Mouse (Mus musculus) embryonic facial prominence, embryonic 12.5 days (tissue): ENCODE data around the gene Iqschfp. TPM values are rescaled to one million over a fixed set of nuclear protein-coding genes. Genes with fewer than 3 reads are reported as not detected.

Experiments
- ATAC-seq: fragments of 200-750 bp; cut with Nextera tagmentation; 2 replicates; pipeline ENCODE4 v1.8.0; 2017; ENCODE audit not compliant: insufficient number of reproducible peaks, insufficient read depth, low FRiP score, low TSS enrichment
- H3K27ac ChIP-seq: fragments of 300-500 bp; sonication (generic); 2 replicates; pipeline ENCODE4 v1.5.1; 2016; ENCODE audit warnings: mild to moderate bottlenecking
- H3K27me3 ChIP-seq: fragments of 300-500 bp; sonication (generic); 2 replicates; pipeline ENCODE4 v1.6.1; 2016; ENCODE audit warnings: mild to moderate bottlenecking, moderate library complexity
- H3K36me3 ChIP-seq: fragments of 300-500 bp; sonication (generic); 2 replicates; pipeline ENCODE4 v1.6.1; 2016; ENCODE audit warnings: mild to moderate bottlenecking
- H3K4me1 ChIP-seq: fragments of 300-500 bp; sonication (generic); 2 replicates; pipeline ENCODE4 v1.6.1; 2016
- H3K4me2 ChIP-seq: fragments of 300-500 bp; sonication (generic); replicated peaks from 2 replicates; pipeline ENCODE4 v1.6.1; 2016; ENCODE audit warnings: mild to moderate bottlenecking, moderate library complexity
- H3K4me3 ChIP-seq: fragments of 300-500 bp; sonication (generic); 2 replicates; pipeline ENCODE4 v1.5.1; 2016; ENCODE audit warnings: mild to moderate bottlenecking
- H3K9ac ChIP-seq: fragments of 300-500 bp; sonication (generic); 2 replicates; pipeline ENCODE4 v1.6.1; 2016; ENCODE audit warnings: mild to moderate bottlenecking, moderate library complexity
- H3K9me3 ChIP-seq: fragments of 300-500 bp; sonication (generic); 2 replicates; pipeline ENCODE4 v1.6.1; 2016; ENCODE audit warnings: mild to moderate bottlenecking, moderate library complexity
- whole genome bisulfite sequencing: fragments of 180-500 bp; shearing (Covaris S2); methylation state at CpG from one replicate; pipeline ENCODE4 v1.1.7; 2016; 5-methylcytosine and 5-hydroxymethylcytosine counted together
- polyA plus RNA-seq: library from polyadenylated mRNA; unstranded; fragments of >200 nt; fragmentation: Nextera tagmentation; extraction: Ambion mirVana; gene quantifications from 2 replicates; pipeline ENCODE4 v1.2.1, GENCODE M21; 2016

The Iqschfp gene
- polyA plus RNA-seq, 1 experiment from 2014 or later = 0.13 TPM

DNA sequence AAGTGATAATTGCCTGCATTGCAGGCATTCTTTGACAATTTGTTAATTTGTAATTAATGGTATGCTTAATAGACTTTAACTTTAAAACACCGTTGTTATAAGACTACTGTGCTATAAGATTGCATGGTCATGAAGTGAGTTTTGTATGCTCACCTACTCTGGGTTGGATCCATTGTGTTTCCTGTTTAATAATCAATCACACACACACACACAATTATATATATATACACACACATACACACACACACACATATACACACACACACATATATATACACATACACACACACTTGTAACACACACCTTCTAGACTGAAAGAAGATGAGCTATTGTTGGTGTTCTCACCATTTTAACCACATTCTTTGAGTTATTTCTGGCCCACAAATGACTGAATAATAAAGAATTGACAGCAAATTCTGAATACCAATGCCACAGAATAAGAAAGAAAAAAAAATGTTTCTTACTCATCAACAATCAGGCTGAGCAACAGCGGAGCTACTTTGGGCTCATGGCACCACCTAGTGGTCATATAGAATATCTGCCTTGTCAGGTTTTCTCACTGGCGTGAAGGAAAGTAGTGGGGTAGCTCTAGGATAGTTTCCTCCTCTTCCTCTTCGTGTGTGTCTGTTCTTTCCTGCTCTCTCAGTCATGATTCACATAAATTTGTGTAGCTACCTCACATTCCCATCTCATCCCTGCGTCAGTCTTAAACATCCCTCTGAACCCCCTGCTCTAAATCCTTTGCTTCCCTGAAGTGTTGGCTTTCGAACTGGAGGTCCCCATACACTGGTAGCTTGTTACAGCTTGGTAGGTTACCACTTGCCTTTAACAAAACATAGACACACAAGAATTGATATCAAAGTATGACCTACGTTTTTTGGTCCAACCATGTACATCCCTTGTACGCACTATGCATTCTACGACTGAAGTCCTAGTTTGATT, 153.7 kb downstream of the Iqschfp start:
- Histone ChIP-seq H3K4me2 (no peak overlapping the region), H3K4me3 (no peak overlapping the region), H3K4me1 (no peaks in the 10 kb centered on the region), H3K9ac (no peak overlapping the region), H3K9me3 (no peaks in the 10 kb centered on the region), H3K27me3 (no peaks in the 10 kb centered on the region), H3K36me3 (no peaks in the 10 kb centered on the region), H3K27ac (no peak overlapping the region)
- no peak for ATAC-seq
- 49% methylated on average over 9 of the region's 9 CpGs for whole genome bisulfite sequencing

DNA sequence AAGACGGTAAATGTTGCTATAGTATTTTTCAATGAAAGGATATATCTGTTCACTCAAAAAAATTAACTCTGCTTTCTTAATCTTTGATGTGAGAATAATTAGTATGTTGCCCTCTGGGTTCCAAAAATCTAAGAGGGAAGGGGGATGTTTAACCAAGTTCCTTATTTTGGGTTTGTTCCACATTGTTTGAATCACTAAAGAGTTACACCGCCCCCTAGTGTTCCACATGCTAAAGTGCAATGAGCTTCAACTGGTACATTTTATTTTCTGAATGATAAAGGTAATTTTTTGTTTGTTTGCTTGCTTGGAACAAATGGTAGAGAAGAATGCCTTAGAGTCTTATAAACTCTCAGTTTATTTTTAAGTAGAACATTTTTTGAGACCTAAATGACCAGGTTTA, 161.5 kb downstream of the Iqschfp start:
- no peak for ATAC-seq
- no peaks in the 10 kb centered on the region for H3K27me3 ChIP-seq
- no peaks in the 10 kb centered on the region for H3K9me3 ChIP-seq
- 47% methylated on average over 2 of the region's 2 CpGs for WGBS
- no peaks in the 10 kb centered on the region for H3K36me3 ChIP-seq
- no peak overlapping the region for H3K9ac ChIP-seq
- no peak overlapping the region for H3K4me3 ChIP-seq
- no peak overlapping the region for H3K4me2 ChIP-seq
- H3K27ac ChIP-seq = no peak overlapping the region
- no peaks in the 10 kb centered on the region for H3K4me1 ChIP-seq

DNA sequence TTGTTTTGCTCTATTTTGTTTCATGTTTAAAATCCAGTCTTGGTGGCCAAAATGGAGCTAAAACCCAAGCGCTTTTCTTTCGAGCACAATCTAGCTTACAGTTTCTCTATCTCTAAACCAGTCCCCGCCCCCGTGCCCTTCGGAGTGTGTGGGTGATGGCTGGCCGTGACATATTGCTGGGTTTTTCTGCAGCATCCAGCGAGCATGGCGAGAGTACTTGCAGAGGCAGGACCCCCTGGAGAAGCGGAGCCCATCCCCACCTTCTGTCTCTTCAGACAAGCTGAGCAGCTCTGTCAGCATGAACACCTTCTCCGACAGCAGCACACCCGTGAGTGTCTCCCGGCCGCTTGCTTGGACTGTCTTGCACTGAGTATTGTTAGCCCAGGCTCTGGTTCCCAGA, 163.0 kb downstream of the Iqschfp start:
- no peak overlapping the region for H3K4me2 ChIP-seq
- 67% methylated on average over 13 of the region's 13 CpGs for WGBS
- ATAC-seq = no peak
- H3K9ac ChIP-seq = no peak overlapping the region
- no peak overlapping the region for H3K4me3 ChIP-seq
- H3K27ac ChIP-seq = no peak overlapping the region
- H3K36me3 ChIP-seq = no peaks in the 10 kb centered on the region
- H3K4me1 ChIP-seq = no peaks in the 10 kb centered on the region
- no peaks in the 10 kb centered on the region for H3K27me3 ChIP-seq
- H3K9me3 ChIP-seq = no peaks in the 10 kb centered on the region

DNA sequence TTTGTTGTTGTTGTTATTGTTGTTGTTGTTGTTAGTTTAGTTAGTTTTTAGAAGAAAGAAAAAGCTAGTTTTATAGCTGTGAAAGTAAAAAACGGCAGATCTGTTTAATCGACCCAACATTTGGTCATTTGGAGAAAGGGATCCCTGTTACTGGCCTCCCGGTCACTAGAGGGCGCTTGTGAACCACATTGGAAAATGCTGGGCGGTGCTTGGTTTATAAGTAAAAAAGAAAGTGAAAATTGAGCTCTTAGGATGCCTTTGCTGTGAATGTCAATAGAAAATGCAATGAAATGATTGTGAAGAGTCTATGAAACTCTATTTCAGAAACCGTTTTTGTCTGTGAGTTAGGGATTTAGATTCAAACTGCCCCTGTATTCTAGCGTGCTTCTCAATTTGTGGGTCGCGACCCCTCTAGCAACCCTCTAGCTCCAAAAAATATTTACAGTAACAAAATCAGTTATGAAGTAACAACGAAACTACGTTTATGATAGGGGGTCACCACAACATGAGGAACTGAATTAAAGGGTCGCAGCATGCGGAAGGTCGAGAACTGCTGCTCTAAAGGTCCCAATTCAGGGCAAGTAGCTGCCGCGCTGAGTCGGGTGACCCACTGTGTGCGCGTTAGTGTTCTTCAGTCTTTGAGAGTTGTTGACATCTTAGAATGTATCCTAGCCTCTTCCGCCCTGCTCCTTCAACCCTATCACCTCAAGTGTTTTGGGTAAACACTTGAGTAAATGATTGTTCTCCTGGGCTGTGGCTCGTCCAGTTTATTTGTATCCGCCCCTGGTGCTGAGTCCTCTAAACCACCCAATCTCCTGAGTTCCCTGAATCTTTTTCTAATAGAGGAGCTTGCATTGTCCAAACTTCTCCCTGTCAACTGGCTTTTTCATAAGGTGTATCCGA, 164.6 kb downstream of the Iqschfp start:
- WGBS = 51% methylated on average over 23 of the region's 23 CpGs
- no peaks in the 10 kb centered on the region for H3K27me3 ChIP-seq
- H3K4me2 ChIP-seq = peak overlapping the region; percentile 34

DNA sequence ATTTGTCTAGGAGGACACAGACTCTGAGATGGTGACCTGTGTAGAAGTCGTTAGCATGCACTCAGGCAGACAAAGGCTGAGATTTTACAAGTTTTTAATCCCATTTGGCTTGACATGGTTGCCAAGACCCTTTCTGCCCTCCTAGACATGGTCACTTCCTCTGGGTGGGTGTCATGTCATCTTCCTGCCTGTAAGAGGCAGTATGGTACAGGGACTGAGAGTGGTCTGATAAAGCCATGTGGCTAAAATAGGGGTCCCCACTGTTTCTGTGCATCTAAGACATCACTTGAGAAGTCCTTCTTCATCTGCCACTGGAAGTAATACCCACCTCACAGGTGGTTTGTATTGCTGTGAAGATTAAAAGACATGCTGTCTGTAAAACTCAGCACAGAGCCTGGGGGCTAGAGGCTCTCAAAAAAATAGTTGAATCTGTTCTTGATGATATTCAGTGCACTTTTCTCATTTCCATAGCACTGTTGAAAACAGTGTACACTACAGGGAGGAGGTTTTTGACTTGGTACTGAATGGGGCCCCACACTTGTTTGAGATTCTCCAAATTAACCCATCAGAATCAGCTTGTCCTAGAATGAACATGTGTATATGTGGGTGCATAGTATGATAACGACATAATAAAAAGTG, 167.2 kb downstream of the Iqschfp start:
- H3K4me2 ChIP-seq = no peak overlapping the region

More for the DNA sequence above, 164.6 kb downstream of the Iqschfp start:
- ATAC-seq = no peak
- Histone ChIP-seq H3K9me3 (no peaks in the 10 kb centered on the region), H3K4me3 (peak overlapping the region; percentile 14), H3K36me3 (no peaks in the 10 kb centered on the region), H3K9ac (no peak overlapping the region), H3K4me1 (no peaks in the 10 kb centered on the region), H3K27ac (no peak overlapping the region)

DNA sequence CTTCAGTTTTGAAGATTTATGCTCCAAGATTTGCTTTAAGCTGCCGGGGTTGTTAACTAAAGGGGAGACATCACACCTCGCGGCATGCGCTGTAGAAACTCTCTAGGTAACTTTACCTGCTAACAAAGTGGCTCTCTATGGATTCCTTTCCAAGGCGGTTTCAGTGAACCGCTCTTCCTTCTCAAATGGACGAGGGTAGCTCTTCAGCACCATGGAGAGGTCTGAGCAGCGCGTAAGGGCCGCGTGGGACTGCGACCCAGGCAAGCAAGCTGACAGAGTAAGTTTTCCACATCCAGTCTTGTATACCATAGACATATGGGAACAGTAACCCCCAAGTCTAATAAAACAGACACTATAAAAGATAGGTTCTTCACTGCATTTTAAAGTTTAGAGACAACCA, 172.7 kb downstream of the Iqschfp start, which contains the start of gene Schip1:
Schip1 (plus strand) TSS at position 72 of the 400 bp plus-strand sequence.
- Histone ChIP-seq H3K27me3 (0 out of 2 replicates have a peak, but pooled peaks cover 2% of the 10 kb centered on the region), H3K9me3 (no peaks in the 10 kb centered on the region), H3K36me3 (no peaks in the 10 kb centered on the region), H3K4me3 (no peak within 1 kb of the TSS), H3K9ac (no peak within 1 kb of the TSS), H3K4me1 (no peaks in the 10 kb centered on the region), H3K27ac (no peak within 1 kb of the TSS), H3K4me2 (no peak within 1 kb of the TSS)
- WGBS = 28% methylated on average over 12 of the region's 12 CpGs
- no peak for ATAC-seq

More for the DNA sequence above, 167.2 kb downstream of the Iqschfp start:
- H3K27me3 ChIP-seq = 0 out of 2 replicates have a peak, but pooled peaks cover 2% of the 10 kb centered on the region
- ATAC-seq = no peak
- no peak overlapping the region for H3K9ac ChIP-seq
- no peaks in the 10 kb centered on the region for H3K36me3 ChIP-seq
- no peak overlapping the region for H3K4me3 ChIP-seq
- no peaks in the 10 kb centered on the region for H3K4me1 ChIP-seq
- 44% methylated on average over 2 of the region's 2 CpGs for WGBS
- H3K27ac ChIP-seq = no peak overlapping the region
- H3K9me3 ChIP-seq = no peaks in the 10 kb centered on the region

DNA sequence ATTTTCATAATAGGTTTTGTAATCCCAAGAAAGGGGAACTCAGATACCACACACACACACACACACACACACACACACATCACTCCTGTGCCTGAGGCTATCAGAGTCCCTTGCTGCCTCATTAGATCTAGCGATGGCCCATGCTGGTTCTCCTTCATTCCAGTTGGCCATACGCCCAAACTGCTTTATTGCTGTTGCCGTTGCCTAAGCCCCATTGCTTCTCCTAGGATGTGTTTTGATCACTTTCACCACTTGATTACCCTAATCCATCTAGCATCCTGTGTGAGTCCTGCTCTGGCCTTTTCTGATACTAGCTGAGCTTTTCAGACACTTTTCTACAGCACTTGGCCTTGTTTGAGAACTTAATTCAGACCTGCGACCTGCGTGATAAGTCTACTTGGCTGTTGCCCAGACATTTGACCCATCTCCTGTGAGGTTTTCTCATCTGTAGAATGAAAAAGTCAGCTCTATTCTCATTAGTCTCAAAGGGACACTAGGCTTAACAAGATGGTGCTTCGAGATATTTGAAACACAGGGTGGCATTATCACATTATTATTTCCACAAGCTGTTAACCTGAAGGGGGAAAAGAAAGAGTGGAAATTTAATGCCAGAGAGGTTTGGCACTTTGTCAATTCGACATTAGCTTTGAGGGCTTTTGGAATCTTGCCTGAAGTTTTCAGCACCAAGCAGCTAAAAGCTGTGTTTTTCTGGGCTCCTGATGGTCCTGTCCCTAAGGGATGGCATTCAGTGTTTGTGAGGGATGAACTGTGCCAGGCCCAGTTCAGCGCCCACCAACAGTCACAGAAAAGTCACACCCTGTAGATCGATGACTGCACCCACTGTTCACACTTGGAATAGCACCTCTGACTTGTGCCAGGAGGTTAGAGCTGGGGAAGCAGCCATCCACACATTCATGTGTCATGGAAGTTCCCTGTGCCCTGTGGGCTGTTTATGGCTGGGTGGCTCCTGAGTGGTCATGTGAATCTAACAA, 179.7 kb downstream of the Iqschfp start:
- Histone ChIP-seq H3K36me3 (no peaks in the 10 kb centered on the region), H3K4me3 (no peak overlapping the region), H3K4me1 (no peaks in the 10 kb centered on the region), H3K27me3 (no peaks in the 10 kb centered on the region), H3K9ac (no peak overlapping the region), H3K4me2 (no peak overlapping the region), H3K27ac (no peak overlapping the region), H3K9me3 (no peaks in the 10 kb centered on the region)
- ATAC-seq = no peak
- 81% methylated on average over 9 of the region's 9 CpGs for WGBS

DNA sequence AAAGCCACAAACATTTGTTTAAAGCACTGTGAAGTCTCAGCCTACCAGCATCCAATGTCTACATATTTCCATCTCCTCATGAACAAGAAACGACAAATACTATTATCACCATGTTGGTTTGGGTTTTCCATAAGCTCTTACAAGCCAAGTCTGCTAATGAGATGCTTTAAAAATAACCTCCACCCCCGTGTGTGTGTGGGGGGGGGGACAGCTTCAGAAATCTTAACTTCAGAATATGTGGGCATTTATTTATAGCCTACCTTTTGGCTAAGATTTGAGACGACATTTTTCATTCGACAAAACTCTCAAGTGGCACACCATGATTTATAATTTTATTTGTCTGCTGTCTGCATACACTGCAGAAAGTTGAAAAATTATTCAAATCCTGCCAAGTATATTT, 185.4 kb downstream of the Iqschfp start:
- WGBS = 78% methylated on average over 4 of the region's 4 CpGs
- Histone ChIP-seq H3K4me3 (no peak overlapping the region), H3K9me3 (no peaks in the 10 kb centered on the region), H3K9ac (no peak overlapping the region), H3K4me2 (no peak overlapping the region), H3K36me3 (no peaks in the 10 kb centered on the region), H3K27ac (no peak overlapping the region), H3K27me3 (no peaks in the 10 kb centered on the region), H3K4me1 (no peaks in the 10 kb centered on the region)
- no peak for ATAC-seq

DNA sequence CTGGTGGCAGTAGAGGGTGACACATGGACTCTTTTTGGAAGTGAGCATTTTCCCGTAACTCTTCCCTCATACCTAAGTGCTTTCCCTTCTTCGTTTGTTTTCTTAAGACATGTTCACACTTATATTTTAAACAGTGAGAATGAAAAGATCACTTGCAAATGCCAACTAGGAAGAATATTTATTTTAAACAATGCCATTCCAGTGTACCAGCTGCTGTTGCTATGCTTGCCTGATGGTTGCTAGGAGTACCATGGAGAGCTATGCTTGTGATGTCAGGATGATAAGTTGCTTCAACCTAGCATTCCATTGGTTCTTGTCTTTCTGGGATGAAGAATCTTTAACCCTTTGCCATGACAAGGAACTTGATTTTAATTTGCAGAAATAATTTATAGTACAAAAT, 193.0 kb downstream of the Iqschfp start:
- Histone ChIP-seq H3K4me1 (no peaks in the 10 kb centered on the region), H3K27me3 (no peaks in the 10 kb centered on the region), H3K4me3 (no peak overlapping the region), H3K36me3 (no peaks in the 10 kb centered on the region), H3K27ac (no peak overlapping the region), H3K9ac (no peak overlapping the region), H3K9me3 (no peaks in the 10 kb centered on the region), H3K4me2 (no peak overlapping the region)
- ATAC-seq = no peak
- 85% methylated on average over 2 of the region's 2 CpGs for WGBS

DNA sequence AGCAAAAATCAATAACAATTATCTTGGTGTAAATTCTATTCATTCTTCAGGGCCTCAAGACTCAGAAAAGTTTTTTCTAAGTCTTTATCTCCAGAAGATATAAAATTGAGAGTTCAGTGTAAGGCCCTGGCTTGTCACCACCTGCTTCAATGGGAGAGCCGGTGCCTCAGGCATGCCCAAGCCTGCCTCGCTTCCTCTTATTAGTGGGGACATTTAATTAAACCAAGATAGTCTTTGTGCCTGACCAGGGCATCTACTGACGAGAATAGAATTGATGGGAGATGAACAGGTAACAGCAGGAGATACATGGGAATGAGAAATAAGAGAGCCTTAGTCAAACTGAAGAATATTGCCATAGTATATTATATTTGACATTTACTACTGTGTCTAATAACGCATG, 200.1 kb downstream of the Iqschfp start:
- Histone ChIP-seq H3K4me3 (no peak overlapping the region), H3K9ac (no peak overlapping the region), H3K27me3 (no peaks in the 10 kb centered on the region), H3K9me3 (no peaks in the 10 kb centered on the region), H3K4me2 (no peak overlapping the region), H3K27ac (no peak overlapping the region), H3K4me1 (no peaks in the 10 kb centered on the region), H3K36me3 (no peaks in the 10 kb centered on the region)
- 65% methylated on average over 4 of the region's 4 CpGs for WGBS
- ATAC-seq = no peak
